Mouse (Mus musculus) bone marrow macrophage, adult 2 months (primary cell): ENCODE measurements around the gene Ppp2ca.

Experiments used
- CTCF ChIP-seq: IDR thresholded peaks from 2 replicates; pipeline ENCODE4 v1.5.1; 2012; ENCODE audit warnings: low read depth, mild to moderate bottlenecking, low read length, moderate library complexity
- POLR2A ChIP-seq: IDR thresholded peaks from 2 replicates; pipeline ENCODE4 v1.6.1; 2012; ENCODE audit warnings: mild to moderate bottlenecking, low read depth, low read length, borderline replicate concordance

GRCm38 (mm10) chr11:52089291-52089690 is 9.2 kb upstream of the Ppp2ca start:
- TF ChIP-seq CTCF (no peak), POLR2A (no peak)
